Mouse (Mus musculus) ES-CJ7 (cell line): ENCODE measurements around the gene Tmem217.
A peak's percentile ranks its signal among the peaks of the same experiment; 100 is the strongest.
"Not testable (repeated sequence)": the region's sequence is repeated elsewhere in the genome, so short reads cannot be mapped to it uniquely, and the experiment has no call there.

Source experiments
- DNase-seq: peaks from one replicate; pipeline ENCODE4 v3.0.0; 2011; ENCODE audit warnings: low read depth, low spot score

Gene Tmem217

DNA sequence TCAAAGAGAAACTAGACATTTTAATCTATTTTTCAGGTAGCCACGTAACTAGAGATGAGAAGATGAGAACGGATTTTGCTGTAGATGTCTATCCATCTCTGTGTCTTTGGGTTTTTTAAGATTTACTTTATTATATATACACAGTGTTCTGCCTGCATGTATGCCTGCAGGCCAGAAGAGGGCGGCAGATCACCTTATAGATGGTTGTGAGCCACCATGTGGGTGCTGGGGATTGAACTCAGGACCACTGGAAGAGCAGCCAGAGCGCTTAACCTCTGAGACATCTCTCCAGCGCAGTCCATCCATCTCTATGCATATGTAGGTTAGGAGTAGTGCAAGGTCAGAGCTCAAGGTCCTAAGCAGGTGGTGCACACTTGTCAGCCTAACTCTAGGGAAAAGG is 48.5 kb downstream of the Tmem217 start:
- DNase-seq: peak; percentile 61

GRCm38 (mm10) chr17:29502669-29503665 is 49.2 kb downstream of the Tmem217 start:
- no peak for DNase-seq

- DNase-seq: no peak
Observed at GRCm38 (mm10) chr17:29502005-29502668, 50.0 kb downstream of the Tmem217 start.

DNA sequence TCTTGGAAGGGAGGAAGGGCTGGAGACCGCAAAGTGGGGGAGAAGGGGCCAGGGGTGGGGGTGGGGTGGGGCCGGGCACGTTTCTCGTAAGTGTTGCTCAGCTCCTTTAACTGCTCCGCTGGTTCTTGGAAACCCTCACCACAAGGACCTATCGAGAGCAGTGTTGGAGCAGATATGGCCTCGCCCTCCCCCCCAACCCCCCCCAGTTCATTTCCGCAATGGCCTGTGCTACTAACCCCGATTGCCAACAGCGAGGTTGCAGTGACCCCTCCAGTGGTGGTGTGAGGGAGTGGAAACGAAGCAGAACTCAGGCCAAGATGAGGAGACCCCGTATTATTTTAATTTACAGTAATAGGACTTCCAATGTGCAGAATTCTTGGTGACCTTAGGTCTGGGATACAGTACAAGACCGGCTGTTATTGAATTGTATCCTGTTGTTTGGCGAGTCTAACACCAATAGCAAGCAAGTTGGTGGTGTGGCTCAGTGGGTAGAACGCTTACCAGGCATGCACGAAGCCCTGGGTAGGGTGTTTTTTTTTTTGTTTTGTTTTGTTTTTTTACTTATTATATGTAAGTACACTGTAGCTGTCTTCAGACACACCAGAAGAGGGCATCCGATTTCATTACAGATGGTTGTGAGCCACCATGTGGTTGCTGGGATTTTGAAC is 51.2 kb downstream of the Tmem217 start:
- DNase-seq: no peak

- no peak for DNase-seq
Observed at GRCm38 (mm10) chr17:29500243-29500740, 51.9 kb downstream of the Tmem217 start.

DNA sequence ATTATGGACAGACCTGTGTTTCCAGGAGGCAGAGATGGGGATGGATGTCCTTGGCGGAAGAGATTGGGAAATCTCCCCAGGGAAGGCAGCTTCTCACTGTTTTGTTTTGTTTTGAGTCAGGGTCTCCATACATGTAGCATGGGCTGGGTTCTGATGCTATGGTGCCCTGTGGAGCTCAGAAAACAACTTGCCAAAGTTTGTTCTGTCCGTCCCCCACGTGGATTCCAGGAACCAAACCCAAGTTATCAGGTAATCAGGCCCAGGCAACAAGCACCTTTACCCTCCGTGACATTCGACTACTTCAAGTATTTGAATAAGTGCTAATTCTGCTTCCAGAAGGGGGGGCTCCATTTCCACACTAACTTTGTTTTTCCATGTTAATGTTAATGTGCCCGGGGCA is 52.7 kb downstream of the Tmem217 start:
- no peak for DNase-seq

- DNase-seq: not testable (repeated sequence)
Observed at GRCm38 (mm10) chr17:29498952-29499351, 53.2 kb downstream of the Tmem217 start.

- no peak for DNase-seq
Observed at GRCm38 (mm10) chr17:29498028-29498427, 54.2 kb downstream of the Tmem217 start.

DNA sequence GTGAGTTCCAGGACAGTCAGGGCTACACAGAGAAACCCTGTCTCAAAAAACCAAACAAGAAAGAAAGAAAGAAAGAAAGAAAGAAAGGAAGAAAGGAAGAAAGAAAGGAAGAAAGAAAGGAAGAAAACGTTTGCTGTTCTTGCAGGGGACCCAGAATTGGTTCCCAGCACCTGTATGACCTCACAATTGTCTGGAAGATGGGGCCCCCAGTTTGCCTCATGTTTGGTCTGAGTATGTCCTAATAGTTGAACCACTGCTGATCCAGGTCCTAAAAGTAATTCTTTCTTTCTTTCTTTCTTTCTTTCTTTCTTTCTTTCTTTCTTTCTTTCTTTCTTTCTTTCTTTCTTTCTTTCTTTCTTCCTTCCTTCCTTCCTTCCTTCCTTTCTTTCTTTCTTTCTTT is 54.7 kb downstream of the Tmem217 start:
- not testable (repeated sequence) for DNase-seq

GRCm38 (mm10) chr17:29497071-29497354 is 55.2 kb downstream of the Tmem217 start:
- DNase-seq: no peak

DNA sequence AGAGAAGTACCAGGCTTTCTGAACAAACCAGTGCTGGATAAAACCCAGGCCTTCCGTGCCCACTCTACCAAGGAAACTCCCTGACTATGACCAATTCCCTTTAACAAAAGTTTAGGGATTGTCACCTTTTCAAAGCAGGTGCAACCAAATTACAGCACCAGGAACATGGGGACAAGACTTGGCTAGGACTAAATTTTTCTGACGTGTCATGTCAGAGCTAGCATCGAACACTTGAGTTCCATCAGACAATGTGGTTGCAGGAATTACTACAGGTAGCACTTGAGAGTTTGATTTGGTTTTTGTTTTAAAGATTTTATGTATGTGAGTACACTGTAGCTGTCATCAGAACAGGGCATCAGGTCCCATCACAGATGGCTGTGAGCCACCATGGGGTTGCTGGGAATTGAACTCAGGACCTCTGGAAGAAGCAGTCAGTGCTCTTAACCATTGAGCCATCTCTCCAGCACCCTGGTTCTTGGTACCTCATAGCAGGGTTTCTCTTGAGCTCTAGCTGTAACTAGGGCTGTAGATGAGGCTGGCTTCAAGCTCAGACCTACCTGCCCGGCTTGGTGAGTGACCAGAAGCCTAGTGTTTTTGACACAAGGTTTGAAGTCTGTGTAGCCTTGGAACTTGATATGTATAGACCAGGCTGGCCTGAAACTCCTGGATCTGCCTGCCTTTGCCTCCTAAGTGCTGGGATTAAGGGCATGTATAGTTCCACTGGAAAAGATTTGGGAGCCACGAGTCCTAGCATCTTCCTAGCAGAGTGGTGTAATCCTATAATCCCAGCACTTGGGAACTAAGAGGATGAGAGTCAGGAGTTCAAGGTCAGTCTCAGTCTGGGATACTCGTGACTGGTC is 55.7 kb downstream of the Tmem217 start:
- peak; percentile 46 for DNase-seq

GRCm38 (mm10) chr17:29494732-29495076 is 57.5 kb downstream of the Tmem217 start:
- no peak for DNase-seq

GRCm38 (mm10) chr17:29494062-29494731 is 58.0 kb downstream of the Tmem217 start:
- DNase-seq: peak; percentile 77

DNA sequence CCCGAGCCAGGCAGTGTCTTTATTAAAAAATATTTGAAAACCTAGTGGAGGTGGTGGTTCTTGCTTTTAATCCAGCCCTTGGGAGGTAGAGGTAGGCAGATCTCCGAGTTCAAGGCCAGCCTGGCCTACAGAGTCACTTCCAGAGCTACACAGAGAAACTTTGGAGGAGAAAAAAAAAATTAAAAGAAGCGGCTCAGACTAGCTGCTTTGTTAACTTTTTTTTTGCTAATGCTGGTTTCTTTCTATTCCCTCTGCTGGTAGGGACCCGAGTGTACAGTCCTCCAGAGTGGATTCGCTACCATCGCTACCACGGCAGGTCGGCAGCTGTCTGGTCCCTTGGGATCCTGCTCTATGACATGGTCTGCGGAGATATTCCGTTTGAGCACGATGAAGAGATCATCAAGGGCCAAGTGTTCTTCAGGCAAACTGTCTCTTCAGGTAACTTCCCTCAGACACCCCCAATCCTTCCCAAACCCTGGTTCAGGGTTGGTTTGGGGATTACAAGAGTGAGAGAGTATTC is 58.7 kb downstream of the Tmem217 start:
- DNase-seq: no peak

DNA sequence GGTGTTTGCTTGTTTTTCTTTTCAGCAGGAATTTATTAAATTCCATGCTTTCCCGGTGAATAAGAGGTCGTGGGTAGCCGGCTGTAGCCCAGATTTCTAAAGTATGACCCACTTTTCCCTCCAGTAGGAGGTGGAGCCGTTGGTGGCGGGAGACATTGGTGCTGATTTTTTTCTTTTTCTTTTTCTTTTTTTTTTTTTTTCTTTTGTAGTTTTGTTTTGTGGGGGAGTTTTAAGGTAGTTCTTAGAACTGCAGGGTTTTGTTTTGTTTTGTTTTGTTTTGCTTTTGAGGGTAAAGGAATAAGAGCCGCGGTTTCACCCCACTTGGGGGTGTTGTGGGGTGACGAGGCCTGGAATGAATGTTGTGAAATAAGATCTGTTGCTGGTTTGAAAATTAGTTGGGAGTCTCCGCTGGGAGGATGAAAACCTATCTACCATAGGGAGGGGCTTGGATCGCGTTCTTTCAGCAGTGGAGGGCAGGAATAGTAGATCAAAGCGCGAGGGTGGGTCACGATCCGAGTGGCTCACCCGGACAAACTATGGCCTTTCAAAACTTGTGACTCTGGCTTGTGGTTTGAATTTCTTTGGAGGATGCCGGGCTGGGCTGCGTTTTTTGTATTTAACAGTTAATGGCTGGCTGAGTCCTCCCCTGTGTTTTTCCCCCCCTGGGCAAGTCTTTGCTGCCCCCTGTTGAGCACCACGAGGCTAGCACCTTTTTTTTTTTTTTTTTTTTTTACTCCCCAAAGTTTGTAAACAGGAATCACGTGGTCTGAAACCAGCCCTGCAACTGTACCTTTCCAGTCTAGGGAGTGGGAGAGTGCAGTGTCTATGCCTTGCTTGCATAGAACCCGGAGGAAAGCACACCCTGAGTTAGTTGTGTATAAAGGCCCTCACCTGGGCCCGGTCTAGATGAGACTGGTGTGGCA is 59.7 kb downstream of the Tmem217 start:
- DNase-seq: peak; percentile 88

DNA sequence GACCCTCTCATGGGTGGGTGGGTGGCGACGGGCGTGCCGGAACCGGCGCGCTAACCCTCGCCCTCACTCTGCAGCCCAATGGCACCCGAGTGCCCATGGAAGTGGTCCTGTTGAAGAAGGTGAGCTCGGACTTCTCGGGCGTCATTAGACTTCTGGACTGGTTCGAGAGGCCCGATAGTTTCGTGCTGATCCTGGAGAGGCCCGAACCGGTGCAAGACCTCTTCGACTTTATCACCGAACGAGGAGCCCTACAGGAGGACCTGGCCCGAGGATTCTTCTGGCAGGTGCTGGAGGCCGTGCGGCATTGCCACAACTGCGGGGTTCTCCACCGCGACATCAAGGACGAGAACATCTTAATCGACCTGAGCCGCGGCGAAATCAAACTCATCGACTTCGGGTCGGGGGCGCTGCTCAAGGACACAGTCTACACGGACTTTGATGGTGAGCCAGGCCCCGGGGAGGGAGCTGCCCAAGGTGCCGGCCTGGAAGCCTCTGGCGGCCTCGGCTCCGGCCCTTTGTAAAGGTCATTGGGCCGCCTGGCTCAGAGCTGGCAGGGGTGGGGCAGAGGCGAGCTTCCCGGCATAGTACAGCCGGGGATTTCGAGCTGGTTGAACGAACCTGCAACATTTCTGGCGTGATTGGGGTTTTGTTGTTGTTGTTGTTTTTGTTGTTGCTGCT is 60.5 kb downstream of the Tmem217 start:
- DNase-seq: peak; percentile 84

GRCm38 (mm10) chr17:29490713-29491581 is 61.2 kb downstream of the Tmem217 start, which contains the start of gene Pim1:
Gene Pim1, plus strand, starts transcription at chr17:29490753.
- peak; percentile 39 for DNase-seq
